Mouse (Mus musculus) liver, adult 2 months (tissue): ENCODE data around the gene Mrps5. TPM values are rescaled to one million over a fixed set of nuclear protein-coding genes. Genes with fewer than 3 reads are reported as not detected.

ENCODE experiments used
- DNase-seq: peaks from one replicate; pipeline ENCODE4 v3.0.0-alpha.2; 2011; ENCODE audit warnings: low read depth, low spot score; ENCODE audit errors: extremely low read depth
- H3K27ac ChIP-seq: fragments of 200-500 bp; replicated peaks from 2 replicates; pipeline ENCODE4 v1.5.1; 2012; ENCODE audit warnings: low read depth, mild to moderate bottlenecking, control low read depth, inconsistent platforms, low read length; ENCODE audit not compliant: insufficient read depth
- H3K27me3 ChIP-seq: fragments of 200-500 bp; 2 replicates; pipeline ENCODE4 v1.6.1; 2012; ENCODE audit warnings: mild to moderate bottlenecking, moderate library complexity, low read length, inconsistent platforms; ENCODE audit not compliant: control insufficient read depth, insufficient read depth
- H3K36me3 ChIP-seq: fragments of 200-500 bp; 2 replicates; pipeline ENCODE4 v1.6.1; 2012; ENCODE audit warnings: low read length, inconsistent platforms; ENCODE audit not compliant: control insufficient read depth, insufficient read depth
- H3K4me1 ChIP-seq: fragments of 200-500 bp; 2 replicates; pipeline ENCODE4 v1.6.1; 2011; ENCODE audit warnings: low read length; ENCODE audit not compliant: control insufficient read depth, insufficient read depth
- H3K4me3 ChIP-seq: fragments of 200-500 bp; 2 replicates; pipeline ENCODE4 v1.5.1; 2011; ENCODE audit warnings: low read depth, mild to moderate bottlenecking, control low read depth, low read length, moderate library complexity; ENCODE audit not compliant: insufficient read depth
- H3K79me2 ChIP-seq: fragments of 200-500 bp; 2 replicates; pipeline ENCODE4 v1.6.1; 2012; ENCODE audit warnings: inconsistent platforms, mild to moderate bottlenecking, low read length, moderate library complexity; ENCODE audit not compliant: control insufficient read depth, insufficient read depth
- H3K9ac ChIP-seq: fragments of 200-500 bp; 2 replicates; pipeline ENCODE4 v1.6.1; 2012; ENCODE audit warnings: low read depth, mild to moderate bottlenecking, control low read depth, inconsistent platforms, low read length
- CTCF ChIP-seq: fragments of 200-500 bp; IDR thresholded peaks from 2 replicates; pipeline ENCODE4 v1.5.1; 2011; ENCODE audit warnings: low read depth, low read length, control low read depth
- POLR2A ChIP-seq: fragments of 200-500 bp; IDR thresholded peaks from 2 replicates; pipeline ENCODE4 v1.6.1; 2011; ENCODE audit warnings: low read length, control low read depth; ENCODE audit not compliant: insufficient read depth; ENCODE audit errors: extremely low read depth
- WGBS: fragments of 180-500 bp; shearing (Covaris S2); methylation state at CpG from one replicate; pipeline ENCODE4 v1.1.7; 2018; 5-methylcytosine and 5-hydroxymethylcytosine counted together
- polyA plus RNA-seq: library from polyadenylated mRNA; depleted of rRNA; stranded (reverse); fragments of >200 nt; gene quantifications from 2 replicates; pipeline ENCODE4 v1.2.3, GENCODE M21; 2012
- total RNA-seq: library from RNA; depleted of rRNA; stranded (reverse); fragments of >200 nt; gene quantifications from 2 replicates; pipeline ENCODE4 v1.2.3, GENCODE M21; 2014

Mrps5 gene
- total and polyA plus RNA-seq, 2 experiments: 53.2 to 59.8 TPM

GRCm38 (mm10) chr2:127635581-127635980 is 48.6 kb downstream of the Mrps5 start:
- no peak for DNase-seq
- Histone ChIP-seq H3K36me3 (no peaks in the 10 kb centered on the region), H3K79me2 (no peaks in the 10 kb centered on the region), H3K9ac (no peak overlapping the region), H3K4me3 (no peak overlapping the region), H3K27me3 (no peaks in the 10 kb centered on the region), H3K27ac (no peak overlapping the region), H3K4me1 (no peaks in the 10 kb centered on the region)
- WGBS: 40% methylated on average over 6 of the region's 6 CpGs
- TF ChIP-seq CTCF: no peak
- no peak for TF ChIP-seq POLR2A

GRCm38 (mm10) chr2:127638973-127639372 is 52.0 kb downstream of the Mrps5 start:
- H3K4me3 ChIP-seq: no peak overlapping the region
- no peak overlapping the region for H3K9ac ChIP-seq
- H3K4me1 ChIP-seq: no peaks in the 10 kb centered on the region
- H3K79me2 ChIP-seq: no peaks in the 10 kb centered on the region
- 71% methylated on average over 9 of the region's 9 CpGs for WGBS
- H3K36me3 ChIP-seq: no peaks in the 10 kb centered on the region
- H3K27ac ChIP-seq: no peak overlapping the region
- TF ChIP-seq CTCF (no peak), POLR2A (no peak)
- no peak for DNase-seq
- no peaks in the 10 kb centered on the region for H3K27me3 ChIP-seq

GRCm38 (mm10) chr2:127643728-127644704 is 57.0 kb downstream of the Mrps5 start:
- no peaks in the 10 kb centered on the region for H3K79me2 ChIP-seq
- H3K27me3 ChIP-seq: no peaks in the 10 kb centered on the region
- 46% methylated on average over 19 of the region's 19 CpGs for WGBS
- H3K4me1 ChIP-seq: no peaks in the 10 kb centered on the region
- no peak overlapping the region for H3K27ac ChIP-seq
- TF ChIP-seq POLR2A (no peak), CTCF (no peak)
- no peak overlapping the region for H3K4me3 ChIP-seq
- H3K36me3 ChIP-seq: no peaks in the 10 kb centered on the region
- DNase-seq: no peak
- no peak overlapping the region for H3K9ac ChIP-seq

GRCm38 (mm10) chr2:127646875-127647274 is 59.9 kb downstream of the Mrps5 start:
- H3K79me2 ChIP-seq: no peaks in the 10 kb centered on the region
- H3K27me3 ChIP-seq: no peaks in the 10 kb centered on the region
- no peak overlapping the region for H3K4me3 ChIP-seq
- no peaks in the 10 kb centered on the region for H3K36me3 ChIP-seq
- peak; percentile 11 for DNase-seq
- no peak for TF ChIP-seq CTCF
- TF ChIP-seq POLR2A: no peak
- no peak overlapping the region for H3K27ac ChIP-seq
- 24% methylated on average over 5 of the region's 5 CpGs for WGBS
- H3K9ac ChIP-seq: no peak overlapping the region
- H3K4me1 ChIP-seq: no peaks in the 10 kb centered on the region

GRCm38 (mm10) chr2:127648145-127648544 is 61.1 kb downstream of the Mrps5 start:
- Histone ChIP-seq H3K36me3 (no peaks in the 10 kb centered on the region), H3K79me2 (no peaks in the 10 kb centered on the region), H3K27me3 (no peaks in the 10 kb centered on the region), H3K9ac (no peak overlapping the region), H3K4me1 (no peaks in the 10 kb centered on the region), H3K27ac (no peak overlapping the region), H3K4me3 (no peak overlapping the region)
- 91% methylated on average over 6 of the region's 6 CpGs for WGBS
- TF ChIP-seq POLR2A (no peak), CTCF (no peak)
- DNase-seq: no peak

- Histone ChIP-seq H3K27me3 (no peaks in the 10 kb centered on the region; the same call in 1 of the 2 replicates), H3K9ac (no peak overlapping the region), H3K4me3 (no peak overlapping the region), H3K79me2 (no peaks in the 10 kb centered on the region), H3K36me3 (no peaks in the 10 kb centered on the region), H3K27ac (no peak overlapping the region), H3K4me1 (no peaks in the 10 kb centered on the region)
- WGBS: 57% methylated on average over 5 of the region's 5 CpGs
- peak; percentile 38 for DNase-seq
- TF ChIP-seq CTCF (no peak), POLR2A (no peak)
These were observed 62.9 kb downstream of the Mrps5 start for GRCm38 (mm10) chr2:127649921-127650320.
